ENCODE assay signal across 9 mouse cellular contexts in genomic region chr4:55013563-55014248, GRCm38 (mm10).
DNase-seq lines count a peak whose midpoint lies in the region; ATAC-seq lines count a peak whose summit lies in the region.
"Had no signal": no experiment of that assay in that cellular context is flagged by ENCODE, and none has a peak within 500 bp of the region (broad histone marks: within the 10 kb centered on the region; RNA-seq: fewer than 3 reads in every experiment).

No protein-coding gene starts in this region.

- H3K4me1 ChIP-seq in heart, embryonic 15.5 days (replicated peaks), result peaks cover 13% of the 10 kb centered on the region
- no peaks in the 10 kb centered on the region for H3K4me1 ChIP-seq in heart, embryonic 10.5 days
- no peaks in the 10 kb centered on the region for H3K4me1 ChIP-seq in hindbrain, embryonic 10.5 days (replicated peaks)

- H3K4me2 ChIP-seq in heart, embryonic 15.5 days, result no peak overlapping the region; the same call in 1 of the 2 replicates

- no peaks in the 10 kb centered on the region for H3K9me3 ChIP-seq in heart, embryonic 15.5 days (replicated peaks)
- no peaks in the 10 kb centered on the region for H3K9me3 ChIP-seq in heart, embryonic 10.5 days
- H3K9me3 ChIP-seq in hindbrain, embryonic 10.5 days, result no peaks in the 10 kb centered on the region

- no peak for DNase-seq in heart, embryonic 10.5 days (ENCODE audit: low spot score)
- DNase-seq in frontal cortex, adult 2 months (ENCODE audit: extremely low spot score in 1 of 2, low spot score in 1 of 2), result peak; percentile 53 to 70
- peak; percentile 72 for DNase-seq in layer of hippocampus, adult 9-11 months
- DNase-seq in right cerebral cortex, adult 2 months (ENCODE audit: low spot score in 2 of 2), result peak; percentile 67 to 71
- DNase-seq in adrenal gland, adult (ENCODE audit: inconsistent age in 2 of 2, low spot score in 1 of 2), result no peak
- DNase-seq in cerebellum, adult 18-20 months, result no peak
- no peak for DNase-seq in hindbrain, embryonic 10.5 days (ENCODE audit: low spot score)
- DNase-seq: gastrocnemius, postnatal 14 days had no signal

- H3K27me3 ChIP-seq in heart, embryonic 15.5 days, result no peaks in the 10 kb centered on the region
- H3K27me3 ChIP-seq in heart, embryonic 10.5 days (ENCODE audit: insufficient read depth, poor library complexity, severe bottlenecking), result no peaks in the 10 kb centered on the region
- no peaks in the 10 kb centered on the region for H3K27me3 ChIP-seq in hindbrain, embryonic 10.5 days (ENCODE audit: insufficient read depth, poor library complexity, severe bottlenecking)

- ATAC-seq in heart, embryonic 15.5 days (replicated peaks; ENCODE audit: insufficient number of reproducible peaks, insufficient read depth, low FRiP score, low read depth), result no peak; the same call in 1 of the 2 replicates

- no peak overlapping the region for H3K4me3 ChIP-seq in heart, embryonic 15.5 days
- H3K4me3 ChIP-seq in heart, embryonic 10.5 days, result no peak overlapping the region
- no peak overlapping the region for H3K4me3 ChIP-seq in hindbrain, embryonic 10.5 days

- no peak overlapping the region for H3K9ac ChIP-seq in heart, embryonic 15.5 days

- H3K27ac ChIP-seq in heart, embryonic 15.5 days, result peak overlapping the region; percentile 26; the same call in 1 of the 2 replicates
- no peak overlapping the region for H3K27ac ChIP-seq in heart, embryonic 10.5 days
- no peak overlapping the region for H3K27ac ChIP-seq in hindbrain, embryonic 10.5 days

- H3K36me3 ChIP-seq in heart, embryonic 15.5 days, result peaks cover 61% of the 10 kb centered on the region
- peaks cover 99% of the 10 kb centered on the region for H3K36me3 ChIP-seq in heart, embryonic 10.5 days
- H3K36me3 ChIP-seq in hindbrain, embryonic 10.5 days, result peaks cover 100% of the 10 kb centered on the region

- WGBS in heart, embryonic 15.5 days, result 50% methylated on average over 16 of the region's 16 CpGs
- WGBS in heart, embryonic 10.5 days, result 82% methylated on average over 16 of the region's 16 CpGs
- WGBS in hindbrain, embryonic 10.5 days, result 80% methylated on average over 16 of the region's 16 CpGs

Comparison
In these comparisons a context has a peak if more than half of its experiments do, and no peak if none do; other contexts are left out.
1. DNase-seq: peak in frontal cortex, adult 2 months (2 of 2), layer of hippocampus, adult 9-11 months (single experiment) and right cerebral cortex, adult 2 months (2 of 2); none in heart, embryonic 10.5 days (single experiment), adrenal gland, adult (0 of 2), cerebellum, adult 18-20 months (0 of 2) and hindbrain, embryonic 10.5 days (single experiment).